Mouse (Mus musculus) kidney, adult 2 months (tissue): ENCODE results near the gene Ankrd27. TPM values are rescaled to one million over a fixed set of nuclear protein-coding genes. Genes with fewer than 3 reads are reported as not detected.

Source experiments
- DNase-seq: peaks from one replicate; pipeline ENCODE4 v3.0.0; 2021
- H3K27ac ChIP-seq: fragments of 200-500 bp; 2 replicates; pipeline ENCODE4 v1.5.1; 2012; ENCODE audit warnings: low read depth, low read length, control low read depth, inconsistent platforms; ENCODE audit not compliant: insufficient read depth
- H3K27me3 ChIP-seq: fragments of 200-500 bp; replicated peaks from 2 replicates; pipeline ENCODE4 v1.6.1; 2012; ENCODE audit warnings: mild to moderate bottlenecking, moderate library complexity, low read length, inconsistent platforms; ENCODE audit not compliant: control insufficient read depth, insufficient read depth
- H3K36me3 ChIP-seq: fragments of 200-500 bp; 2 replicates; pipeline ENCODE4 v1.6.1; 2012; ENCODE audit warnings: mild to moderate bottlenecking, moderate library complexity, low read length, inconsistent platforms; ENCODE audit not compliant: control insufficient read depth, insufficient read depth
- H3K4me1 ChIP-seq: fragments of 200-500 bp; 2 replicates; pipeline ENCODE4 v1.6.1; 2011; ENCODE audit warnings: low read length; ENCODE audit not compliant: control insufficient read depth, insufficient read depth
- H3K4me3 ChIP-seq: fragments of 200-500 bp; 2 replicates; pipeline ENCODE4 v1.5.1; 2011; ENCODE audit warnings: mild to moderate bottlenecking, low read depth, low read length, control low read depth; ENCODE audit not compliant: insufficient read depth
- CTCF ChIP-seq: fragments of 200-500 bp; conservative IDR thresholded peaks from 2 replicates; pipeline ENCODE4 v1.5.1; 2011; ENCODE audit warnings: low read depth, mild to moderate bottlenecking, control low read depth, low read length, moderate library complexity, mixed read lengths; ENCODE audit not compliant: insufficient read depth, insufficient read length
- POLR2A ChIP-seq: fragments of 200-500 bp; IDR thresholded peaks from one replicate; pipeline ENCODE4 v1.6.1; 2011; ENCODE audit warnings: low read depth, low read length, control low read depth
- WGBS: fragments of 180-500 bp; shearing (Covaris S2); methylation state at CpG from one replicate; pipeline ENCODE4 v1.1.7; 2018; 5-methylcytosine and 5-hydroxymethylcytosine counted together
- polyA plus RNA-seq: library from polyadenylated mRNA; depleted of rRNA; stranded (reverse); fragments of >200 nt; gene quantifications from 2 replicates; pipeline ENCODE4 v1.2.3, GENCODE M21; 2012

Gene Ankrd27
- polyA plus RNA-seq, 1 experiment, result 19.1 TPM

DNA sequence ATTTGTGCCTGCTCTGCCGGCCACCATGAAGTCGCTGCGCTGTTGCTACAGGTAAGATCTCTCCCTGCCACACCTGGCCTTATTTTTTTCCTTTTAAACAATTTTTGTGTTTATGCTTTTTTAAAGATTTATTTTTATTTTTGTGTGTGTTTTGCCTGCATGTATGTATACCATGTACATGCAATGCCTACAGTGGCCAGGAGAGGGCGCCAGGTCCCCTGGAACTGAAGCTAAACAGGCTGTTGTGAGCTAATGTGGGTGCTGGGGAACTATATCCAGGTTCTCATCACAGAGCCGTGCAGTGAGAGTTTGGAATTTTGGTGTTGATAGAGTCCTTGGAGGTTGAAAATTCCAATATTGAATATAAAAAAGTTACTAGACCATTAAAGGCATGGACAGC, 42.5 kb downstream of the Ankrd27 start:
- Histone ChIP-seq H3K4me1 (no peaks in the 10 kb centered on the region), H3K27me3 (no peaks in the 10 kb centered on the region), H3K36me3 (no peaks in the 10 kb centered on the region; the same call in 1 of the 2 replicates), H3K4me3 (no peak overlapping the region), H3K27ac (no peak overlapping the region)
- 83% methylated on average over 5 of the region's 5 CpGs for WGBS
- peak; percentile 10 for DNase-seq
- TF ChIP-seq POLR2A, result no peak
- TF ChIP-seq CTCF, result peak; percentile 71

GRCm38 (mm10) chr7:35636229-35636628, 50.2 kb downstream of the Ankrd27 start:
- Histone ChIP-seq H3K4me1 (no peaks in the 10 kb centered on the region), H3K27ac (no peak overlapping the region), H3K27me3 (no peaks in the 10 kb centered on the region), H3K36me3 (no peaks in the 10 kb centered on the region; the same call in 1 of the 2 replicates), H3K4me3 (no peak overlapping the region)
- TF ChIP-seq CTCF (peak; percentile 42), POLR2A (no peak)
- DNase-seq, result peak; percentile 24
- 47% methylated on average over 6 of the region's 6 CpGs for WGBS

DNA sequence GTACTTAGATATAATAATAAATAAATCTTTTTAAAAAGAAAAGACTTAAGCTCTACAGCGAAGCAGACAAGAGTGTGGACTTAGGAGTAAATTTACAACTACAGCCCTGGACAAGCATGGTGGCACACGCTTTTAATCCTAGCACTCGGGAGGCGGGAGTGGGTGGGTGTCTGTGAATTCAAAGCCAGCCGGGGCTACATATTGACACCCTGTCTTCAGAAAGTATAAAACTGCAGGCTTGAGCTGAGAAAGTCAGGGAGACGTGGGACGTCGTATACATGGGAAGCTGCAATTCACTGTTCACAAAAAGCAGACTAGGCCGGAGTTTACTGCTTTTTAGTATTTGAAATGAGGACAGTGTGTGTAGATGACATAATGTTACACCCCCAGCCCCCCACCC, 50.8 kb downstream of the Ankrd27 start:
- H3K4me1 ChIP-seq, result no peaks in the 10 kb centered on the region
- no peaks in the 10 kb centered on the region for H3K27me3 ChIP-seq
- 0 out of 2 replicates have a peak, but pooled peaks cover 2% of the 10 kb centered on the region for H3K36me3 ChIP-seq
- WGBS, result 94% methylated on average over 9 of the region's 9 CpGs
- H3K4me3 ChIP-seq, result no peak overlapping the region
- TF ChIP-seq CTCF (no peak), POLR2A (no peak)
- H3K27ac ChIP-seq, result no peak overlapping the region
- no peak for DNase-seq

- 71% methylated on average over 6 of the region's 6 CpGs for WGBS
- Histone ChIP-seq H3K27me3 (no peaks in the 10 kb centered on the region), H3K36me3 (0 out of 2 replicates have a peak, but pooled peaks cover 2% of the 10 kb centered on the region), H3K4me3 (no peak overlapping the region), H3K4me1 (no peaks in the 10 kb centered on the region), H3K27ac (no peak overlapping the region)
- TF ChIP-seq POLR2A, result no peak
- TF ChIP-seq CTCF, result no peak
- DNase-seq, result no peak
Observed at GRCm38 (mm10) chr7:35640072-35640471, 54.0 kb downstream of the Ankrd27 start.

DNA sequence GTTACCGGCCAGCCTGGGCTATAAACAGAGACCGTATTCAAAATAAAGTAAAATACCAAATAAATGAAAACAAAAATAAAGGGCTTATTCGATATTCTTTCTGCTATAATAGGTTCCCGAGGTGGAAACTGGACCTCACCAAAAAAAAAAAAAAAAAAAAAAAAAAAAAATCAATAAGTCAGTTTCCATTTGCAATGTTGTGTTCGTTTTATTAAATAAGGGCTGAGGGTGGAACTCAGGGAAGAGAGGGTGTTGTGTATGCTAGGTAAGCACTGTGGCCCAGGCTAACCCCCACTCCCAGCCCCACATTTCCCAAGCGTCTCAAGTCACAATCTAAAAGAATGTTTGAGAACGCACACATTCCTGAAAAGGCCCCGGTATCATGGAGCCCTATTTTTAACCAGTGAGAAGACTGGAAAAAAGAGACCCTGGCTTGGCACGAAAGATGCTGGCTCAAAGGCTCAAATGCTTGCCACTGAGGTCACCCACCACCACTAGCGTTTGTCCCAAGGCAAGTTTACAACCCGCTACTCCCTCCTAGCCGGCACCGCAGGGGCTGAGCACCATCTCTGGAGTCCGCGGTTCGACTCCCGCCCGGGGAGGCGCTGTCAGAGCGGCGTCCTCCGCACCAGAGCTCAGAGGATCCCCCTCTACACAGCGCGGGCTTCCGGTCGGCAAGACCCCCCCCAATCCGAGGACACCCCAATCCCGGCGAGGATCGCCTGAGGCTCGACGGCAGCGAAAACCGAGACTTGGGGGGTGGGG, 60.5 kb downstream of the Ankrd27 start:
- Histone ChIP-seq H3K4me1 (no peaks in the 10 kb centered on the region), H3K27me3 (no peaks in the 10 kb centered on the region), H3K4me3 (peak overlapping the region; percentile 87), H3K27ac (no peak overlapping the region), H3K36me3 (0 out of 2 replicates have a peak, but pooled peaks cover 2% of the 10 kb centered on the region)
- DNase-seq, result peak; percentile 12
- TF ChIP-seq CTCF, result no peak
- TF ChIP-seq POLR2A, result no peak
- 6% methylated on average over 34 of the region's 34 CpGs for WGBS

- Histone ChIP-seq H3K4me3 (peak within 1 kb of the TSS; percentile 87), H3K27ac (no peak within 1 kb of the TSS), H3K27me3 (no peaks in the 10 kb centered on the region), H3K36me3 (no peaks in the 10 kb centered on the region), H3K4me1 (no peaks in the 10 kb centered on the region)
- WGBS, result under 1% methylated on average over 64 of the region's 64 CpGs
- peak; percentile 98 for DNase-seq
- TF ChIP-seq CTCF (no peak), POLR2A (no peak)
Observed at GRCm38 (mm10) chr7:35647101-35647698, 61.2 kb downstream of the Ankrd27 start, which contains the start of gene Pdcd5. Pdcd5 (minus strand) TSS chr7:35647521.

DNA sequence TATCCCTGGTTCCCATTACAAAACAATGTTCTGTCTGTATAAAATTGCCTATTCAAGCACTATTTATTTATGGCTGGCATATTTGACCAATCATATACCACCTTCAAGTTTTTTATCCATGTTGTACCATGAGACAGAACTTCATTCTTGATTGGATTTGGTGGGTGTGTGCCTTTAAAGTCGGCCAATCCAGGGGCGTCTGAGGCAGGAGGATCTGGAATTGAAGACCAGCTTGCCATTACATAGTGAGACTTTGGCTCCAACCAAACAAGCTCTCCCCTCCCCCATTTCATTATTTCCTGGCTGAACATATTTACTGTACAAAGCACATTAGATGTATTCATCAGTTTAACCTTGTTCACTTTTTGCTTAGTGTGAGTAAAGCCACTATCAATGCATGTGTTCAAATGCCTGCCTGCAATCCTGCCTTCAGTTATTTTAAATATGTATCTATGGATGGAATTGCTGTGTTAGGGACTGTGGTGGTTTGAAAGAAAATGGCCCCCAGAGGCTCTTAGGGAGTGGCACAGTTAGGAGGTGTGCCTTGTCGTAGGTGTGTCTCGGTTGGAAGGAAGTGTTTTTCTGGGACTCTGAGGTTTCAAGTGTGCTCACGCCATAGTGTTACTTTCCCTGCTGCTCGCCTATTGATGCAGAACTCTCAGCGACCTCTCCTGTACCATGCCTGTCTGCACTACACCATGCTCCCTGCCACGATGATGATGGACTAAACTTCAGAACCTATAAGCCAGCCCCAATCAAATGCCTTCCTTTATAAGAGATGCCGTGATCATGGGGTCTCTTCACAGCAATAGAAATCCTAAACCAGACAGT, 62.4 kb downstream of the Ankrd27 start:
- no peaks in the 10 kb centered on the region for H3K27me3 ChIP-seq
- no peak overlapping the region for H3K4me3 ChIP-seq
- no peaks in the 10 kb centered on the region for H3K4me1 ChIP-seq
- TF ChIP-seq CTCF (no peak), POLR2A (no peak)
- 37% methylated on average over 9 of the region's 9 CpGs for WGBS
- no peak for DNase-seq
- no peak overlapping the region for H3K27ac ChIP-seq
- H3K36me3 ChIP-seq, result no peaks in the 10 kb centered on the region
